In genomic region chr17:58973237-58973636, GRCm38 (mm10) we compare ENCODE assay signal across 32 mouse cellular contexts. TPM values are rescaled to one million over a fixed set of nuclear protein-coding genes. Genes with fewer than 3 reads are reported as not detected.
"Had no signal": no experiment of that assay in that cellular context is flagged by ENCODE, and none has a peak within 500 bp of the region (broad histone marks: within the 10 kb centered on the region; RNA-seq: fewer than 3 reads in every experiment).

No protein-coding gene starts in this region.

- DNase-seq: gastrocnemius, adult 2 months; gastrocnemius, postnatal 10 days; gastrocnemius, postnatal 25 days; heart, adult 18-20 months; heart, postnatal 10 days; heart, postnatal 4 days; kidney, adult 18-20 months; kidney, adult 8-10 months; kidney, postnatal 10 days; kidney, postnatal 36 days; layer of hippocampus, adult 9-11 months; layer of hippocampus, postnatal 36 days; left cerebral cortex, postnatal 4 days had no signal

- H3K27me3 ChIP-seq: heart, embryonic 12.5 days; hindbrain, embryonic 15.5 days; intestine, embryonic 15.5 days; limb, embryonic 13.5 days; limb, embryonic 15.5 days had no signal

- H3K4me3 ChIP-seq: gastrocnemius, adult 2 months; heart, embryonic 10.5 days; heart, embryonic 12.5 days; hindbrain, embryonic 15.5 days; intestine, embryonic 15.5 days; limb, embryonic 13.5 days; limb, embryonic 15.5 days had no signal

- H3K9me3 ChIP-seq: heart, embryonic 10.5 days; heart, embryonic 12.5 days; hindbrain, embryonic 15.5 days; intestine, embryonic 15.5 days; limb, embryonic 13.5 days; limb, embryonic 15.5 days had no signal

- H3K4me2 ChIP-seq: heart, embryonic 12.5 days; hindbrain, embryonic 15.5 days; intestine, embryonic 15.5 days; limb, embryonic 13.5 days; limb, embryonic 15.5 days had no signal

- H3K4me1 ChIP-seq: heart, embryonic 10.5 days; heart, embryonic 12.5 days; hindbrain, embryonic 15.5 days; intestine, embryonic 15.5 days; limb, embryonic 15.5 days had no signal

- H3K36me3 ChIP-seq: heart, embryonic 10.5 days; heart, embryonic 12.5 days; hindbrain, embryonic 15.5 days; intestine, embryonic 15.5 days; limb, embryonic 13.5 days; limb, embryonic 15.5 days had no signal

- H3K27ac ChIP-seq: gastrocnemius, adult 2 months; heart, embryonic 10.5 days; hindbrain, embryonic 15.5 days; intestine, embryonic 15.5 days; limb, embryonic 13.5 days; limb, embryonic 15.5 days had no signal

- ATAC-seq: forebrain, embryonic 16.5 days; inflammation-experienced regulatory T-cells, adult 6 months; intestine, embryonic 15.5 days; intestine, postnatal 0 days had no signal

- H3K9ac ChIP-seq: heart, embryonic 12.5 days; hindbrain, embryonic 15.5 days; intestine, embryonic 15.5 days; limb, embryonic 13.5 days; limb, embryonic 15.5 days had no signal

RNA-seq across cellular contexts. Expression of gene Pdzph1, which starts 17.9 kb away (rescaled TPM):
- total RNA-seq: gastrocnemius, adult 2 months; gastrocnemius, postnatal 10 days; gastrocnemius, postnatal 4 days; granulocyte monocyte progenitor cell, adult 5-6 weeks; heart, adult 18-20 months; heart, adult 8-10 months; heart, postnatal 10 days; heart, postnatal 25 days; heart, postnatal 4 days; liver, adult 2 months had no signal
- polyA plus RNA-seq: heart, embryonic 12.5 days; heart, embryonic 14.5 days; heart, embryonic 16.5 days; inflammation-experienced regulatory T-cells, adult 6 months; intestine, postnatal 0 days; kidney, embryonic 16.5 days; large intestine, adult 2 months; limb, embryonic 11.5 days; limb, embryonic 15.5 days; liver, adult 2 months had no signal
